Mouse (Mus musculus): ENCODE results near the gene Larp1.
"Not testable (repeated sequence)": the region's sequence is repeated elsewhere in the genome, so short reads cannot be mapped to it uniquely, and the experiment has no call there.

GRCm38 (mm10) chr11:58059752-58060151 is 50.9 kb downstream of the Larp1 start:
- TF ChIP-seq CTCF (IDR thresholded peaks at IDR 0.05; ENCODE audit: borderline replicate concordance, control insufficient read depth, extremely low read depth, insufficient read depth, low read length, poor library complexity); POLR2A (IDR thresholded peaks at IDR 0.05; ENCODE audit: control insufficient read depth, extremely low read depth, insufficient read depth, low read length, poor library complexity): not testable (repeated sequence)

All from thymus, adult 2 months (tissue).